Mouse (Mus musculus) G1E (cell line): Measurements from ENCODE around the gene Nova2. TPM values are rescaled to one million over a fixed set of nuclear protein-coding genes. Genes with fewer than 3 reads are reported as not detected.

ENCODE experiments used
- ATAC-seq: 2 replicates; pipeline ENCODE4 v1.8.0; 2016; ENCODE audit warnings: mild to moderate bottlenecking; ENCODE audit not compliant: insufficient number of reproducible peaks, poor library complexity, low FRiP score, severe bottlenecking; ENCODE audit errors: extremely low read depth
- DNase-seq: peaks from one replicate; pipeline ENCODE4 v3.0.0; 2012; ENCODE audit warnings: low spot score
- H3K27me3 ChIP-seq: 2 replicates; pipeline ENCODE4 v1.6.1; 2012; ENCODE audit warnings: mild to moderate bottlenecking, low read length, inconsistent platforms; ENCODE audit not compliant: insufficient read depth
- H3K36me3 ChIP-seq: replicated peaks from 2 replicates; pipeline ENCODE3; 2012; ENCODE audit warnings: mild to moderate bottlenecking, inconsistent platforms
- H3K4me1 ChIP-seq: 2 replicates; pipeline ENCODE4 v1.6.1; 2012; ENCODE audit warnings: low read depth, low read length, inconsistent platforms, mixed read lengths; ENCODE audit not compliant: insufficient read depth
- H3K4me3 ChIP-seq: 2 replicates; pipeline ENCODE4 v1.5.1; 2012; ENCODE audit warnings: low read depth, mild to moderate bottlenecking, inconsistent platforms, low read length, moderate library complexity, mixed read lengths
- H3K9me3 ChIP-seq: replicated peaks from 2 replicates; pipeline ENCODE4 v1.6.1; 2012; ENCODE audit warnings: inconsistent platforms
- CTCF ChIP-seq: IDR thresholded peaks from 2 replicates; pipeline ENCODE4 v1.5.1; 2012; ENCODE audit warnings: low read depth, low read length, inconsistent platforms, mixed read lengths
- GATA1 ChIP-seq: IDR thresholded peaks from 2 replicates; pipeline ENCODE4 v1.6.1; 2012; ENCODE audit warnings: borderline replicate concordance, low read length, inconsistent platforms, mixed read lengths
- GATA2 ChIP-seq: IDR thresholded peaks from 2 replicates; pipeline ENCODE4 v1.6.1; 2012; ENCODE audit warnings: low read depth, low read length, inconsistent platforms, borderline replicate concordance
- POLR2AphosphoS5 ChIP-seq: IDR thresholded peaks from 2 replicates; pipeline ENCODE4 v1.6.1; 2012; ENCODE audit warnings: low read depth, low read length, inconsistent platforms; ENCODE audit not compliant: insufficient replicate concordance
- TAL1 ChIP-seq: conservative IDR thresholded peaks from 2 replicates; pipeline ENCODE4 v1.6.1; 2012; ENCODE audit warnings: low read depth, low read length, inconsistent platforms, mixed read lengths
- polyA plus RNA-seq: library from polyadenylated mRNA; stranded (reverse); fragments of >175 nt; gene quantifications from 2 replicates; pipeline ENCODE4 v1.2.3, GENCODE M21; 2012
- total RNA-seq, 2 experiments: library from RNA; stranded (forward) in 1 of 2; stranded (reverse) in 1 of 2; fragments of 200-1000 nt in 1 of 2; fragments of >200 nt in 1 of 2; fragmentation: Nextera tagmentation in 1 of 2; gene quantifications; 2 replicates each; pipeline ENCODE4 v1.2.3; 2014 to 2017

Gene Nova2
- total RNA-seq (2014; fragmentation: Nextera tagmentation), result not detected in 2 replicates
- under 0.01 and 0.05 TPM in 2 replicates for total RNA-seq (2017)
- polyA plus RNA-seq, result not detected in 2 replicates

GRCm38 (mm10) chr7:18925162-18925938 lies at the start of gene Nova2:
Gene Nova2, plus strand, starts transcription at chr7:18925888.
- ATAC-seq (no peak; the same call in 1 of the 2 replicates), DNase-seq (no peak)
- H3K9me3 ChIP-seq, result no peaks in the 10 kb centered on the region
- H3K36me3 ChIP-seq, result no peaks in the 10 kb centered on the region
- H3K4me3 ChIP-seq, result no peak within 1 kb of the TSS
- H3K27me3 ChIP-seq, result peaks cover 13% of the 10 kb centered on the region
- peaks cover 3% of the 10 kb centered on the region; the same call in 1 of the 2 replicates for H3K4me1 ChIP-seq
- TF ChIP-seq CTCF, result no peak
- TF ChIP-seq TAL1, result no peak
- no peak for TF ChIP-seq POLR2AphosphoS5

- ATAC-seq, result no peak
- H3K4me1 ChIP-seq, result no peaks in the 10 kb centered on the region
Measured at GRCm38 (mm10) chr7:18878691-18879090, 47.0 kb upstream of the Nova2 start.

DNA sequence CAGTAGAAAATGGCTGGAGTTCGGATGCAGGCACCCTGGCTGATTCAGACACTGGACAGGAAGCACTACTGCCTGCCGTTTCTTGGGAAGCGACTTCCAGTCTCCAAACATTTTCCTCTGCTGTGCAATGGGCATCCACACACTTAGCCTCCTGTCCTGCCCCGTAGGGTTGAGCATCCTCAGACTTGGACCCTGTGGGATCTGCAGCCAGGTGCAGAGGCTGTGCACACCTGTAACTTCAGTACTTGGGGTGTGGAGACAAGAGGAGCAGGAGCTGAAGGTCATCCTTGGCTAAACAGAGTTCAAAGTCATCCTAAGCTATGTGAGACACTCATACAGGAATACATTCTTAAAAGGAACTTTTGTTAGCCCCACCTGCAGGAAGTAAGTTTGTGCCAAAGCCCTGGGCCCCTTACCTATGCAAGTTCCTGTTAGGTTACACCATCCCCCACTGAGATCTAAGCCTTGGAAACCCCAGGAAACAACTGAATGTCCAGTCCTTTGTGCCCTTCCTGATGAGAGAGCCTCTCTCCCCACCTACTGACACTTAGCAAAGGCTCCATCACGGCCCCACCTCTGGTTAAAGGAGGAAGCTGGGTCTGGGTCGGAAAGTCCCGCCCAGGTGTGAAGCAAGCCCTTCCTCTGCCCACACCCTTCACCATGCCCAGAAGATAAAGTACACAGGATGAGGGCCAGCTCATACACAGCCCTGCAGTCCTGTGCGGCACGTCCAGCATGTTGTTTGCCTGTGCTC lies 41.5 kb upstream of the Nova2 start:
- DNase-seq (no peak), ATAC-seq (no peak)
- Histone ChIP-seq H3K9me3 (no peaks in the 10 kb centered on the region), H3K4me1 (0 out of 2 replicates have a peak, but pooled peaks cover 3% of the 10 kb centered on the region), H3K4me3 (no peak overlapping the region), H3K36me3 (no peaks in the 10 kb centered on the region), H3K27me3 (peaks cover 18% of the 10 kb centered on the region)
- TF ChIP-seq POLR2AphosphoS5, result no peak
- no peak for TF ChIP-seq GATA2
- TF ChIP-seq TAL1, result no peak
- TF ChIP-seq GATA1, result no peak
- TF ChIP-seq CTCF, result no peak

More at GRCm38 (mm10) chr7:18878691-18879090, 47.0 kb upstream of the Nova2 start:
- Histone ChIP-seq H3K4me3 (no peak overlapping the region), H3K27me3 (peaks cover 12% of the 10 kb centered on the region), H3K9me3 (no peaks in the 10 kb centered on the region), H3K36me3 (no peaks in the 10 kb centered on the region)
- no peak for TF ChIP-seq TAL1
- TF ChIP-seq GATA1, result no peak
- TF ChIP-seq POLR2AphosphoS5, result no peak
- TF ChIP-seq CTCF, result no peak
- TF ChIP-seq GATA2, result no peak
- DNase-seq, result no peak

- Histone ChIP-seq H3K4me1 (0 out of 2 replicates have a peak, but pooled peaks cover 3% of the 10 kb centered on the region), H3K4me3 (no peak overlapping the region), H3K9me3 (no peaks in the 10 kb centered on the region), H3K36me3 (peaks cover 5% of the 10 kb centered on the region), H3K27me3 (peaks cover 18% of the 10 kb centered on the region)
- TF ChIP-seq POLR2AphosphoS5 (no peak), TAL1 (no peak), GATA2 (no peak), CTCF (no peak), GATA1 (no peak)
- no peak for DNase-seq
- ATAC-seq, result no peak
Measured at GRCm38 (mm10) chr7:18884745-18885422, 40.8 kb upstream of the Nova2 start.

DNA sequence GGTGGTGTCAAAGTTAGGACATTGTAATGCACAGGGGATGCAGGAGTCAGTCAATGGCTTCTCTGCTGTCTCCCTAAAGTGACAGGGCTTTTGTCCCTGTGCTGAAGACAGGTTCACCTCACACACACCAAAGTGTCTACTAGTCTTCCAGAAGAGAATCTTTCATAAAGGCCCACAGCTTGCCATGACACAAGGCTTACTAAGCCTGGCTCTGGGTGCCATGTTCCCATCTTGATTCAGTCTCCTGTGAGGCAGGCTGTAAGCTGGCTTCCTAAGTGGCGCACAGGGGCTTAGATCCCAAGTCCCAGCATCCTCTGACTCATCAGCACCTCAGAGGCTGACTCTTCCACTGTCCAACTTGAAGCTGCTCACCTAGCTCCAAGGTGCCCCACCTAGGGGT lies 38.7 kb upstream of the Nova2 start:
- no peak for ATAC-seq
- Histone ChIP-seq H3K27me3 (peaks cover 13% of the 10 kb centered on the region), H3K4me3 (no peak overlapping the region), H3K9me3 (no peaks in the 10 kb centered on the region), H3K4me1 (peaks cover 3% of the 10 kb centered on the region; the same call in 1 of the 2 replicates), H3K36me3 (peaks cover 22% of the 10 kb centered on the region)
- TF ChIP-seq CTCF (no peak), TAL1 (no peak), GATA1 (no peak)
- no peak for DNase-seq

DNA sequence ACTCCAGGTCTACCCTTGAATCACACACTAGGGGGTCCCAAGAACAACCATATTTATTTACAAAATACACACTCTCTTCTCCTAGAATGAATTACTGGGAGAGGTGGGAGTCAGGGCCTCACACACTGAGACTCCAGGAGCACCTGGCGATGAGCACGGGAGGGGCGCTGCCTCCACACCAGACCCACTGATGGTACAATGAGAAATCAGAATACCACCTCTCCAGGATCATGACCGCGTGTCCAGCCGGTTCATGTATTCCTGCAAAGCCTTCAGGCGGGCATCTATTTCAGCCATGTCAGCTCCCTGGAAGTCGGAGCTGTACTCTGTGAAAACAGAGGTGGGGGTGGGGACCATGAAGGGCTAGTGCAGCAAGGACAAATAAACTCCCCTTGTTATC lies 34.8 kb upstream of the Nova2 start:
- DNase-seq (no peak), ATAC-seq (no peak)
- Histone ChIP-seq H3K27me3 (no peaks in the 10 kb centered on the region), H3K9me3 (no peaks in the 10 kb centered on the region), H3K4me3 (no peak overlapping the region), H3K36me3 (peaks cover 46% of the 10 kb centered on the region), H3K4me1 (peaks cover 18% of the 10 kb centered on the region)
- TF ChIP-seq TAL1, result no peak
- no peak for TF ChIP-seq CTCF
- no peak for TF ChIP-seq GATA2
- no peak for TF ChIP-seq POLR2AphosphoS5
- TF ChIP-seq GATA1, result no peak
